Mouse (Mus musculus): ENCODE results near the gene Frrs1l.

GRCm38 (mm10) chr4:57010425-57010824, 20.2 kb upstream of the Frrs1l start:
- TF ChIP-seq POLR2A (IDR thresholded peaks at IDR 0.05; ENCODE audit: low read depth, low read length): no peak
- TF ChIP-seq CTCF (IDR thresholded peaks at IDR 0.05; ENCODE audit: borderline replicate concordance, insufficient read depth, low read length): no peak

Measured in embryonic fibroblast, embryonic 13.5 days (primary cell).